Mouse (Mus musculus) stomach, postnatal 0 days (tissue): Measurements from ENCODE around the gene Nhsl1.

Experiments
- CTCF ChIP-seq: IDR thresholded peaks from 2 replicates; pipeline ENCODE4 v1.5.1; 2016; ENCODE audit warnings: antibody characterized with exemption, low read depth, mild to moderate bottlenecking, moderate library complexity
- EP300 ChIP-seq: optimal IDR thresholded peaks from 2 replicates; pipeline ENCODE3; 2016; ENCODE audit warnings: antibody characterized with exemption

DNA sequence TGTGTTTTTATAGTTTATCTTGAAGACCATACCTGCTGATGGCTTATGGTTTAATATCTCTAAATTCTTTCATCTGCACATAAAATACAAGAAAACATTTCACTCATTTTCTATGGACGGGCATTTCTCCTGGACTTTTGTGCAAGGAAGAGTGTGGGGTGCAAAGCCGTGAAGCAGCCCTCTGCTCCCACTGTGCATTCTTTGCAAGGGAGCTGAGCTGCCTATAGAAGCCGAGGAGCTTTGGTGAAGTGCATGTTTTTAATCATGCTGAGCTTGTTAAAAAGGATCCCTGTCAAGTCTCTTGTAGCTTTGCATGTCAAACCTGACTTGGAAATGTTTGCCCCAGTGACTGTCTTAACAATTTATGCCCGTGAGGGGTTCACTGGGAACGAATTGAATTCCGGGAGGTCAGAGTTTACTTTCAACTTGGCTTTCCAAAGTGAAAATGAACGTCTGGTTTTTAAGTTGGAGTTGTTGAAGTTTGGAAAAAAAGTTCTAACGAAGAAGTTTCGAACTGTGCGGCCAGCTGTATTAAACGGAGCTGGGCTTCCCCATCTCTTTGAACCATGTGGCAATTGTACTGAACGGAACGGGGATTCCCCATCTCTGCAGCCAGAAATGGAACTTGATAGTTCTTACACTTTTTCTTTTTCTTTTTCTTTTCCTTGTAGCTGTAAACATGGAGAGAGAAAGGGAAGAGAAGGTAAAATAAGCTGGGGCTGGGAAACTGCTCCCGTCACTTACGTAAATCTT lies 22.8 kb downstream of the Nhsl1 start:
- TF ChIP-seq EP300 (no peak), CTCF (no peak)
